Mouse (Mus musculus): Measurements from ENCODE around the gene Thoc6. TPM values are rescaled to one million over a fixed set of nuclear protein-coding genes. Genes with fewer than 3 reads are reported as not detected.

The Thoc6 gene
- total RNA-seq, 1 experiment from 2014 or later: 55.5 TPM

DNA sequence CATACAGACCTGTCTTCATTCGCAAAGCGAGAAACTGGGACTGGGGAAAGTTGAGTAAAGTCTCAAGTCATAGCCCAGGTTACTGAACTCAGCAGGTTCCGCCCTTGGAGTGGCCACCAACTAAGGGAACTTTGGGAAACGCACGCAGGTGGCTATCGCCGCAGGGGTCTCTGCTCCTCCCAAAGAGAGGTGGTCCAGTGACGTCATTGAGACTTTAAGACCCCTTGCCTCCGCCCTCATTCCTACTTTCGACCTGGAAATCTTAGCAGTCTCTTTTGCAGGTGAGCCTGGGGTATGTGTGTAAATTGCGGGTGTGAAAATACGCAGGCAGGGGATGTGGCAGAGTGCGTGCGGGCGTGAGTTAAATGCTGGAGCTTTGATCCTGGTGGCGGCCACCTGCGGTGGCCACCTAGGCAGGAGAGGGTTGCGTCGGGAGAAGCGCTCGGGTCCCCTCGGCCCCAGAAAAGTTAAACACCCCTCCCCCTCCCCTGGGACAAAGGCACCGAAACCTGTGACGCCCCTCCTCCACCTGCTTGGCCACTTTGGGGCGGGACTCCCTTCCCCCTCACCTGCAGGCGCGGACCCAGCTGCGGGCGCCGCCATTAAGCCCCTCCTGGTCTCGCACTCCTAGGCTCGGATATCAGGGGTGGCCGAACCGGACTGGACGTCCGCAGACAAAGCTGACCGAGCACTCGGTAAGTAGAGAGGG is 5.6 kb upstream of the Thoc6 start, which contains the start of gene Cldn6:
Cldn6 (plus strand) TSS at position 123 of the 709 bp plus-strand sequence.
- ATAC-seq (replicated peaks; ENCODE audit: low read depth, poor library complexity, severe bottlenecking): no peak

DNA sequence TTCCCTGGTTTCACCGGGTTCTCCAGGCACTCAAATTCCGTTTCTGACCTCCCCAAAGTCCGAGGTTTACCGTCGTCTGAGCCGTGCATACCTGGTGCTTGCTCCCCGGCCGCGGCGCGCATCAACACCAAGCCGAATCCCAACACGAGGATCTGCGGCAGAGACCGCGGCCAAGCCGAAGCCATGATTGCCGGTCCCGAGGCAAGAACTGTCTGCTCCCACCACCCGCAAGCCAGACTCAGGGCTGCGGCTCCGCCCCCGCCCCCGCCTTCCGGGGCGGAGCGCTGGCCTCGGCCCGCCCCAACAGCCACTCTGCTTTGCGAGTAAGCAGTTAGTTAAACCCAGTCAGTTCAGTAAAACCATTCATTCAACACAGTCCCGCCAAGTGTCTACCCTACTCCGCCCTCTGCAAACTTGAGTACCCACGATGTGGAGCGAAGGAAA is 3.6 kb upstream of the Thoc6 start, which contains the start of gene Tnfrsf12a:
Tnfrsf12a (minus strand) TSS at position 233 of the 444 bp plus-strand sequence.
- peak; percentile 51 for ATAC-seq (replicated peaks; ENCODE audit: low read depth, poor library complexity, severe bottlenecking)

DNA sequence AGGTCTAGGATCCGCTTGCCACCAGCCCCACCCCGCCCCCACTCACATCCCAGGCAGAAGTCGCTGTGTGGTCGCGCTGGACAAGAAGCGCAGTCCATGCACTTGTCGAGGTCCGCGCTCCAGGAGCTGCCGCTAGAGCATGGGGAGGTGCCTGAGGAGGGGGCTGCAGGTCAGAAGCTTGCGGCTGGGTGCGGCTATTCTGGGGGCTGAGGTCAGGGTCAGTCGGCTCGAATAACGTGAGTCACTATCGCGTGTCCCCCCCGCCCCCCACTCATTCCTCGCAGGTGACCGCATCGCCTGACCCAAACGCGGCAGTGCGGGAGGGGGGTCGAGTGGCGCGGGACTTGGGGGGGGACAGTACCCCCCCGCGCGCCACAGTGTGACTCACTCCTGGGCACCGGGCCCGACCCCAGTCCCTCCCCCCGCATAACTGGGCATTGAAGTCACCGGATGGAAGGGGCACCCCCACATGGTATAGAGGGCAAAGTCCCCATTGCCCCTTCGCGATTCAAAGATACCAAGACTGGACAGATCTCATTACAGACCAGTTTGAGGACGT is 2.9 kb upstream of the Thoc6 start:
- ATAC-seq (replicated peaks; ENCODE audit: low read depth, poor library complexity, severe bottlenecking): no peak

DNA sequence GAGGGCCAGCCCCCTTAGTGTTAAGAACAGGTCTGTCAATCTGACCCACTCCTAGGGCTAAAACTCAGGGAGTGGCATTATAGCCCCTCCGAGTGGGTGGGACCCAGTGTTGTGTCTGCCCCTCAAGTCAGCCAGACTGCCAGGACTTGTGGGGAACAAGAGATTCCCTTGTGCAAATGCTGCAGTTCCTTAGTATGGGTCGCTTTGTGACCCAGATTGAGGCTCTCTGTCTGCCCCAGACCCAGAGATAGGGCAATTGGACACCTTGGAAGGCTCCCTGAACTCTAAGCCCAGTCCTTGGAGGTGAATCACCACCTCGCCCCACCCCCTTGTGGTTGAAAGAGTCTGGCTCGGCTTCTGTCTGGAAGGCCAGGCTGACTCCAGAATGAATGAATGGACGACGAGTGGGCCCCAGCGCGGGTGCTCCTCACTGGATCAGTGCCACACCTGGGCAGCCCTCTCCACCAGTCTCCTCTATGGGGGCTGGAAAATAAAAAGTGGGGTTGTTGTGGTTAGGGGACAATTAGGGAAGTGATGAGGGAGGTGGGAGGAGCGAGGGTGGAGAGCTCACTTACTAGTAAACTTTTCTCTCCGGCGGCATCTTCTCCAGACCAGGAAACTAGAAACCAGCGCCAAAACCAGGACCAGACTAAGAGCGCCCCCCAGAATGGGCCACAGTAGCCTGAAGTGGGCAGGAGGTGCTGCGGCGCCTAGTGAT is 2.0 kb upstream of the Thoc6 start:
- ATAC-seq (replicated peaks; ENCODE audit: low read depth, poor library complexity, severe bottlenecking): peak; percentile 31

GRCm38 (mm10) chr17:23675127-23675526 is 1.4 kb upstream of the Thoc6 start:
- no peak for ATAC-seq (replicated peaks; ENCODE audit: low read depth, poor library complexity, severe bottlenecking)

DNA sequence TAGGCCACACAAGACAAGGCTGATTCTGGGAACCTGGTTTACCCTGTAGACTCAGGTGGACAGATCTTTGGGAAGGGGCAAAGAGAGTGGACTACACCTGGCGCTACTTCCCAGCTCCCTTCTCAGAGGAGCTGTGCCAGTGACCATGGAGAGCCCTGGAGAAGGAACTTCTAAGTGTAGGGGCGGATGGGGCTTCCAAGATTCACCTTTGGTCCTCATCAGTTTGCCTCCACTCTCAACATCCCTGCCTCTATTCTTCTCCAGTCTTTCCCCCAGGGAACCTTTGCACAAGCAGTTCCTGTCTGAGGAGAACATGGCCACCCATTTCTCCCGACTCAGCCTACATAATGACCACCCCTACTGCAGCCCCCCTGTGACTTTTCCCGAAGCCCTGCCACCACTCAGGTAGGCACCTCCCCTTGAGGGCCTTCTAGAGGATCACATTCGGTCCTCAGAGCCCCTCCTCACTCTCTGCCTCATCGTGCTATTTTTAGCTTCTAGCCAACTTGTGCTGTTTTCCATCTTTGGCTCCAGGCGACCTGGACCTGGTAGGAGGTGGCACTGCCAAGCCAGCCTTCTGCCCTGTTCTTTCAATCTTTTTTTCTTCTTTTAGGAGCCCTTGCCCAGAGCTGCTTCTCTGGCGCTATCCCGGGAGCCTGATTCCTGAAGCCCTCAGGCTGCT is 730 bp upstream of the Thoc6 start:
- no peak for ATAC-seq (replicated peaks; ENCODE audit: low read depth, poor library complexity, severe bottlenecking)

- ATAC-seq (replicated peaks; ENCODE audit: low read depth, poor library complexity, severe bottlenecking): no peak
These were observed 921 bp downstream of the Thoc6 start for GRCm38 (mm10) chr17:23672761-23673160.

- ATAC-seq (replicated peaks; ENCODE audit: low read depth, poor library complexity, severe bottlenecking): no peak
These were observed 2.2 kb downstream of the Thoc6 start for GRCm38 (mm10) chr17:23671519-23671918.

- ATAC-seq (replicated peaks; ENCODE audit: low read depth, poor library complexity, severe bottlenecking): no peak
These were observed 3.1 kb downstream of the Thoc6 start for GRCm38 (mm10) chr17:23670516-23671074.

DNA sequence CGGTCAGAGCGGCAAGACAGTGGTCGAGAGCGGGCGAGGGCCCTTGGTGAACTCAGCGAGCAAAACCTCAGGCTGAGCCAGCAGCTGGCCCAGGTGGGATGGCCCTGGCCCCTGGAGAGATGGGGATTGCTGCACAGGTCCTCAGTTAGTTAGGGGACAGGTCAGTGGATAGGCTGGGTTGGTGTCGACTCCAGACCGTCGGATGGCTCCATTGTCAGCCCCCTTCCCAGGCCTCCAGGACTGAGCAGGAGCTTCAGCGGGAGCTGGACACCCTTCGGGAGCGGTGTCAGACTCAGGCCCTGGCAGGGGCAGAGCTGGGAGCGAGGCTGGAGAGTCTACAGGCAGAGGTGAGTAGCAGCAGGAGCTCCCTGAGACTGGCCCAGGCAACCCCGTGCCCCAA is 8.2 kb downstream of the Thoc6 start:
- no peak for ATAC-seq (replicated peaks; ENCODE audit: low read depth, poor library complexity, severe bottlenecking)

DNA sequence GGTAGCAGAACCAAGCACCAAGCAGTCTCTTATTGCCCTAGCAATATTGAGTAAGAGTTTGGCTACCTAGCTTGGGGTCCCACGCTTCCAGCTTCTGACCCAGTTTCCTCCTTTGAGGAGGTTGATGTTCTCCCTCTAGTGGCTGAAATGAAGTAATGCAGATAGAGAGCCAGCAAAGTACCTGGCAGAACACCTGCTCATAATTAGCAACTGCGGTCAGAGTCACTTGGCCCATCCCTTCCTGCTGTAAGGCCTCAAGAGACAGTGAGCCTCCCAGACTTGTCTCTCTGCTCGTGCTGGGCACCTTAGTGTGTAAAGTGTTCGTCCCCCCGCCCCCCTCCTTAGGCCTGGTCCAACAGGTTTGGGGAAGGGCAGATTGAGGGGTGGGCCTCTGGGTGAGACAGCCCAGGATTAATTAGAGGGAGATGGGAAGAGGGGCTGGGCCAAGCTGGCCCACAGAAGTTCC is 9.1 kb downstream of the Thoc6 start:
- peak; percentile 65 for ATAC-seq (replicated peaks; ENCODE audit: low read depth, poor library complexity, severe bottlenecking)

DNA sequence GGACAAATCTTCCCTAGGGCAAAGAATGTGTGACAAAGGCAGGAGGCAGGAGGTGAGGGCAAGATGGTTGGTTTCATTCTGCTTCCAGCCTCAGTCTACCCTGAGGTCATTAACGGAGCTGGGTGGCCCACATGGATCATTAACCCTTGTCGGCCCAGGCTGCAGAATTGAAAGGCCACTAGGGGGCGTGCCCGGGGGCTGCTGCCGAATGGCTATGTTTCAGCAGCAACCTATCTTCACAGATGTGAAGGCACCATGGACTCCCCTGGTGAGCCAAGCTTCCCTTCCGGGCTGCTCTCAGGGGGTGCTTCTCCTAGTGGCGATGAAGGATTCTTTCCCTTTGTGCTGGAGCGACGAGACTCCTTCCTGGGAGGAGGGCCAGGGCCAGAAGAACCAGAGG is 12.2 kb downstream of the Thoc6 start:
- ATAC-seq (replicated peaks; ENCODE audit: low read depth, poor library complexity, severe bottlenecking): peak; percentile 46; the same call in 1 of the 2 replicates

DNA sequence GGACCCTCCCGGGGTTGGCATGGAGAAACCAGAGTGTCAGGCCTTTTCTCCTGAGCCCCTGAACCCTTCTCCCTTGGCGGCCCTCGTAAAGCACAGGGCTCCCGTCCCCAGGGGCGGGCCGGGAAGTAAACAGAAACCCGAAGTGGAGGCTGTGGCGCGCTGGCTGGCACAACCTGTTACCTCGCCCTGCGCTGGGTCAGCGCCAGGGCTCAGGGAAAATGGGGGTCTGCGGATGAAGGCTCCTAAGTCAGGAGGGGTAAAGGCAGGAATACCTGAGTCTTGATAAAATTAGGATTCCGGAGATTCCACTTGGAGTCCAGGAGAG is 12.8 kb downstream of the Thoc6 start:
- ATAC-seq (replicated peaks; ENCODE audit: low read depth, poor library complexity, severe bottlenecking): peak; percentile 34; the same call in 1 of the 2 replicates

- no peak for ATAC-seq (replicated peaks; ENCODE audit: low read depth, poor library complexity, severe bottlenecking)
These were observed 13.4 kb downstream of the Thoc6 start, which contains the start of gene Bicdl2 for GRCm38 (mm10) chr17:23660117-23660875. Gene Bicdl2, plus strand, starts transcription at chr17:23660506.

- ATAC-seq (replicated peaks; ENCODE audit: low read depth, poor library complexity, severe bottlenecking): no peak
These were observed 15.2 kb downstream of the Thoc6 start for GRCm38 (mm10) chr17:23658450-23658849.

GRCm38 (mm10) chr17:23654410-23654809 is 19.3 kb downstream of the Thoc6 start:
- ATAC-seq (replicated peaks; ENCODE audit: low read depth, poor library complexity, severe bottlenecking): peak; percentile 46; the same call in 1 of the 2 replicates

DNA sequence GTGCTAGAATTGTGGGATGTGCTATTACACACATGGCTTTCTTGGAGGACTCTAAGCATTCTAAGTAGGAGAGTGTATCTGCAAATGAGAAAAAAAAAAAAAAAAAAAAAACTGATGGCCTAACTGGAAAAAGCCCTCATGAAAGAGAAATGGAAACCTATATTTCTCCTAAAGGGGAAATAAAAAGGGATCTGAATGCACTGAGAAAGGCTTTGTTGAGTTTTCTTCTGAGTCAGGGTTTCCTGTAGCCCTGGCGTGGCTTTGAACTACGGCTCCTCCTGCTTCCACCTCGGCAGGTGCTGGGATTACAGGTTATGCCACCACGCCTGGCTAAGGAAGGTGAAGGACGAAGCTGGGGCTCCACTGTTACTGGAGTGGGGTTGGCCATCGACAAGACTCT is 19.7 kb downstream of the Thoc6 start:
- peak; percentile 31; the same call in 1 of the 2 replicates for ATAC-seq (replicated peaks; ENCODE audit: low read depth, poor library complexity, severe bottlenecking)

DNA sequence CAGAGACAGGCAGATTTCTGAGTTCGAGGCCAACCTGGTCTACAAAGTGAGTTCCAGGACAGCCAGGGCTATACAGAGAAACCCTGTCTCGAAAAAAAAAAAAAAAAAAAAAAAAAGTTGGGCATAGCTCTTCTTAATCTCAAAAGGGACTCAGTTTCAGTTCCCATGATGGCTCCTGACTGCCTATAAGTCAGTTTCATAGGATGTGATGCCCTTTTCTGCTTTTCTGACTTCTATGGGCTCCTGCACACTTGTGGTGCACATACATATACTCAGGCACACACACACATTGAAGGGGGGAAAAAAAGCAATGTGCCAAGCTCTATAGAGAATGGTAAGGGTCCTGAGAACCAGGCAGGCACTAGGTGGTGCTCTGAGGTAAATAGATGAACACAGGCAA is 20.4 kb downstream of the Thoc6 start:
- 0 out of 2 replicates have a peak, but pooled peaks have one; percentile 31 for ATAC-seq (replicated peaks; ENCODE audit: low read depth, poor library complexity, severe bottlenecking)

- no peak for ATAC-seq (replicated peaks; ENCODE audit: low read depth, poor library complexity, severe bottlenecking)
These were observed 22.3 kb downstream of the Thoc6 start for GRCm38 (mm10) chr17:23651363-23651762.

Measured in common myeloid progenitor, adult 5-6 weeks (primary cell).